Mouse (Mus musculus): Measurements from ENCODE around the gene Pnpla7.

Pnpla7 gene

GRCm38 (mm10) chr2:25066552-25066951 lies 90.7 kb downstream of the Pnpla7 start:
- DNase-seq (ENCODE audit: low read depth, low spot score) = no peak

DNA sequence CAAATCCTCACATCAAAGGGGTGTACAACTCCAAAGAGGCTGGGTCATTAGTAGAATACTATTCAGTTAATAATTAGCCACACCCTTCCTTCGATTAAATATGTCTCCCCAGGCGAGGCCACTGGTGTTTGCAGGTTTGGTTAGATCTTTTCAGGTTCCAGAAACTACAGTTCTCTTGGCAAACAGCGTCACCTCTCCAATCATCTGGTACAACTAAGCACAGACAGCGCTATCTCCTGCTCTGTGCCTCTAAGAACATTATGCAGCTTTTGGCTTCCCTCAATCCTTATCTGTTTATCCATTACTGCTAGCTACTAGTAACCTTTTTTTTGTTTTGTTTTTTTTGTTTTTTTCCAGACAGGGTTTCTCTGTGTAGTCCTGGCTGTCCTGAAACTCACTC lies 93.7 kb downstream of the Pnpla7 start:
- DNase-seq (ENCODE audit: low read depth, low spot score) = no peak

- no peak for DNase-seq (ENCODE audit: low read depth, low spot score)
Observed at GRCm38 (mm10) chr2:25072398-25072797, 96.6 kb downstream of the Pnpla7 start.

DNA sequence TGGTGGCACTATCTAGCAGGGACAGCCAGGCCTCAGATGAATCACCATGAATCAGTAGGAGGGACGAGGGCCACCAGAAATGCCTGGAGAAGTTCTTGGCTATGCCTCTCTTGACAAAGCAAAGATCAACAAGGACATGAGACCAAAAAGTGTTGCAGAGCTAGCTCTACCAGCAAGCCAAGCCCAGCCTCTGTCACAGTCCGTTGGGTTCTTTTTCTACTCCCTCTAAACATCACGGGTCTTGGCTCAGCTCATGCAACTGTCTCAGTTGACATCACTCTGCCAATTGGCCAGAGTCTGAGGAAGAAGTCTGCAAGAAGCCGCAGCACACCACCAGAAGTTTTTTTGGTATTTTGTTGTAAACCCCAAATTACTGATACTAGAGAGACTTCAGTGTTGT lies 99.7 kb downstream of the Pnpla7 start:
- DNase-seq (ENCODE audit: low read depth, low spot score) = no peak

DNA sequence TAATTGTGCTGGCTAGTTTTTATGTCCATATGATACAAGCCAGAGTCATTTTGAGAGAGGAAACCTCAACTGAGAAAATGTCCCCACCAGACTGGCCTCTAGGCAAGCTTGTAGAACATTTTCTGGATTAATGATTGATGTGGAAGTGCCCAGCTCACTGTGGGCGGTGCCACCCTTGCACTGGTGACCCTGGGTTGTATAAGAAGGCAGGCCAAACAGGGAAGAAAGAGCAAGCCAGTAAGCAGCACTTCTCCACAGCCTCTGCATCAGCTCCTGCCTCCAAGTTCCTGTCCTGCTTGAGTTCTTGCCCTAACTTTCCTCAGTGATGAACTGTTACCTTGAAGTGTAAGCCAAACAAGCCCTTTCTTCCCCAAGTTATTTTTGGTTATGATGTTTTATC lies 103.1 kb downstream of the Pnpla7 start:
- no peak for DNase-seq (ENCODE audit: low read depth, low spot score)

DNA sequence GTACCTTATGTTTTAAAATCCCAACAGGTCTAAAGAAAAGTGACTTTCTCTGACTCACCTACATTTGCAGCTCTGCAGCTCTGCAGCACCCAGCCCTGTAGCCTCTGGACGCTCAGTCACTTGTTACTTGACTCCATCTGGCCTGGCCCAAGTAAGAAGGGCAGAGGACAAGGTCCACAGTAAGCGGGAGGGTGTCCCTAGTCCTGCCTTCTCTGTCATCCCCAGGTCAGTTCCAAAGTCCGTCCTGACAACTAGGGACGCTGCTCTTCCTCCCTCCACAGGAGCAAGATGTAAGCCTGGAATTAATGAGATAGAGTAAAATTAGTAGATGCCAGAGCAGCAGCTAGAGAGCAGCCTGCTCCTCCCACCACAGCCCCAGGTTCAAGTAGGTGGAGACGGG lies 104.2 kb downstream of the Pnpla7 start, which contains the start of gene Entpd8:
Gene Entpd8 (plus strand): TSS at position 229 of the 400 bp plus-strand sequence.
- no peak for DNase-seq (ENCODE audit: low read depth, low spot score)

GRCm38 (mm10) chr2:25083697-25084096 lies 107.9 kb downstream of the Pnpla7 start:
- no peak for DNase-seq (ENCODE audit: low read depth, low spot score)

- DNase-seq (ENCODE audit: low read depth, low spot score) = no peak
Observed at GRCm38 (mm10) chr2:25085571-25085970, 109.7 kb downstream of the Pnpla7 start.

DNA sequence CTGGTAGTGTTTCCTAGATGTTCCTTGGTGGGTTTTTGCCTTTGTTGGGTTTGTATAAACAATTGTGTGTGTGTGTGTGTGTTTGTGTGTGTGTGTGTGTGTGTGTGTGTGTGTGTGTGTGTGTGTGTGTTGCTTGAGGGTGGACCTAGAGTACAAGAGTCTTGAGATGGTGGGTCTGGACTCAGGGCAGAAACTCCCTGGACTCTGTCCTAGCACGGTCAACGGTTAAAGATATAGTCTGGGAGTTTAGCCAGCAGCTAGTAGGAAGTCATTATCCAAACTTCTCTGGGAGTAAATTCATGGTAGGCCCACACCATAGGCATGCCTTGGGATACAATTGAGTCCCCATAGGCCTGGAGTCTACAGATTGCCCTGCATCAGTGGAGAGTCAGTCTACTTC lies 112.0 kb downstream of the Pnpla7 start:
- no peak for DNase-seq (ENCODE audit: low read depth, low spot score)

GRCm38 (mm10) chr2:25088636-25089035 lies 112.8 kb downstream of the Pnpla7 start:
- DNase-seq (ENCODE audit: low read depth, low spot score) = no peak

- DNase-seq (ENCODE audit: low read depth, low spot score) = no peak
Observed at GRCm38 (mm10) chr2:25094785-25095108, 118.9 kb downstream of the Pnpla7 start.

- DNase-seq (ENCODE audit: low read depth, low spot score) = no peak
Observed at GRCm38 (mm10) chr2:25095109-25095850, 119.4 kb downstream of the Pnpla7 start, which contains the start of gene Noxa1. Gene Noxa1 (minus strand): TSS chr2:25095149.

DNA sequence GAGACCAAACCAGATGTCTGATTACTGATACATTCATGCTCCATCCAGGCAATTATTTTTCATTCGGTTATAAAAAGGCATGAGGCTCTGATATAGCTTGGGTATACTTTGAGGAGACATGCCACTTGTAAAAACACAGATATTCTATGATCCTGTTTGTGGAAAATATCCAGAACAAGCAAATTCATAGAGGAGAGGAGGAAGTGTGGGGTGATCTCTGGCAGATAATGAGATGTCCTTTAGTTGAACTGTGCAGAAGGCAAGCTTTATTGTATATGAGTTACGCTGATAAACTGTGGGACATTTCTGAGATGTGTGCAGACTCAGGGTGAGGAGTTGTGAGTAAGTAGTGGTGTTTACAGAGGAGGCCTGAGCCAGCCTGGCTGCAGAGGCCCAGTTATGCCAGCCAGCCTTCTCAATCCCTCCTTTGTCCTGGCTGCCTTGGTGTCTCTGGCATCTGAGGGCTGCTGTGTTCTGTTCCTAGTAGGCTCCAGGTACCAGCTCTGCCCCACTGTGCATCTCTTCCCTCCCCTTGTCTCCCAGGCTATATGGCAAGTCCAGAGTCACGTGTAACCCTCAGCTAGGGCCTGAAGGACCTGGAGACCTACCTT lies 122.3 kb downstream of the Pnpla7 start:
- no peak for DNase-seq (ENCODE audit: low read depth, low spot score)

DNA sequence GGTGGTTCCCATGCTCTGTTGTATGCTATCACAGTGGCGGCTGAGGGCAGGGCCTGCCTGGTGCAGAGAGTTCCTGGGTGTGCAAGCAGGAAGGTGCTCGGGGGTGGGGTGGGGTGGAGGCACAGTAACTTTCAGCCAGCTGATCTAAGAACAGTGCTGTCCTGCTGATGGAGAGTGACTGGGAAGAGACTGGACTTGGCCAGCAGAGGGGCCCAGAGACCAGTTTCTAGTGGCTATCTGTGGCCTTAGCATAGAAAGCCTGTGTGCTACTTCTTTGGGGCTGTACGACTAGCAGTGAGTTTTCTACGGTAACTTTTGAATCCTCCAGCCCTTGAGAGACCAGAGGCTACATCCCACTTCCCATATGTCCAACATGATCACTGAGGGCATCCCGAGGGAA lies 123.1 kb downstream of the Pnpla7 start:
- DNase-seq (ENCODE audit: low read depth, low spot score) = peak; percentile 49

- no peak for DNase-seq (ENCODE audit: low read depth, low spot score)
Observed at GRCm38 (mm10) chr2:25099703-25100102, 123.9 kb downstream of the Pnpla7 start.
